Comparison of ENCODE assay signal across 8 mouse cellular contexts in genomic region chr10:122046511-122046903, GRCm38 (mm10). TPM values are rescaled to one million over a fixed set of nuclear protein-coding genes. Genes with fewer than 3 reads are reported as not detected.
A peak's percentile ranks its signal among the peaks of the same experiment; 100 is the strongest.
DNase-seq lines count a peak whose midpoint lies in the region; ATAC-seq lines count a peak whose summit lies in the region.

No protein-coding gene starts in this region.

- WGBS in kidney, embryonic 14.5 days = under 1% methylated on average over 13 of the region's 13 CpGs
- 2% methylated on average over 13 of the region's 13 CpGs for WGBS in embryonic facial prominence, embryonic 11.5 days
- WGBS in hindbrain, embryonic 16.5 days = under 1% methylated on average over 13 of the region's 13 CpGs
- WGBS in midbrain, embryonic 16.5 days = 0% methylated on average over 13 of the region's 13 CpGs

- peak overlapping the region; percentile 92 for H3K9ac ChIP-seq in kidney, embryonic 14.5 days (ENCODE audit: low read depth, low read length)
- H3K9ac ChIP-seq in embryonic facial prominence, embryonic 11.5 days (replicated peaks; ENCODE audit: low read length) = peak overlapping the region; percentile 93
- peak overlapping the region; percentile 94 for H3K9ac ChIP-seq in hindbrain, embryonic 16.5 days (ENCODE audit: low read depth, low read length)
- H3K9ac ChIP-seq in midbrain, embryonic 16.5 days (ENCODE audit: low read depth, low read length) = peak overlapping the region; percentile 95

- ATAC-seq in kidney, embryonic 14.5 days (ENCODE audit: low FRiP score, low TSS enrichment) = no peak
- ATAC-seq in embryonic facial prominence, embryonic 11.5 days (replicated peaks; ENCODE audit: insufficient number of reproducible peaks, low FRiP score, low TSS enrichment, low read depth) = no peak
- ATAC-seq in hindbrain, embryonic 16.5 days = 0 out of 2 replicates have a peak, but pooled peaks have one; percentile 0
- ATAC-seq in midbrain, embryonic 16.5 days = 0 out of 2 replicates have a peak, but pooled peaks have one; percentile 28

- no peaks in the 10 kb centered on the region for H3K9me3 ChIP-seq in kidney, embryonic 14.5 days (ENCODE audit: control insufficient read depth, low read length)
- no peaks in the 10 kb centered on the region for H3K9me3 ChIP-seq in embryonic facial prominence, embryonic 11.5 days (replicated peaks; ENCODE audit: control insufficient read depth, low read length)
- H3K9me3 ChIP-seq in hindbrain, embryonic 16.5 days (ENCODE audit: control insufficient read depth, low read length) = no peaks in the 10 kb centered on the region
- no peaks in the 10 kb centered on the region for H3K9me3 ChIP-seq in midbrain, embryonic 16.5 days (replicated peaks; ENCODE audit: control insufficient read depth, low read length, poor library complexity, severe bottlenecking)

- H3K27me3 ChIP-seq in kidney, embryonic 14.5 days (ENCODE audit: control insufficient read depth, insufficient read depth, low read length) = no peaks in the 10 kb centered on the region
- no peaks in the 10 kb centered on the region for H3K27me3 ChIP-seq in embryonic facial prominence, embryonic 11.5 days (ENCODE audit: control insufficient read depth, insufficient read depth, low read length)
- H3K27me3 ChIP-seq in hindbrain, embryonic 16.5 days (replicated peaks; ENCODE audit: control insufficient read depth, insufficient read depth, low read length) = no peaks in the 10 kb centered on the region
- H3K27me3 ChIP-seq in midbrain, embryonic 16.5 days (ENCODE audit: control insufficient read depth, insufficient read depth, low read depth, low read length) = no peaks in the 10 kb centered on the region

- 0 out of 2 replicates have a peak, but pooled peaks cover 4% of the 10 kb centered on the region for H3K4me1 ChIP-seq in kidney, embryonic 14.5 days (ENCODE audit: control insufficient read depth, insufficient read depth, low read length)
- no peaks in the 10 kb centered on the region for H3K4me1 ChIP-seq in embryonic facial prominence, embryonic 11.5 days (ENCODE audit: control insufficient read depth, insufficient read depth, low read length)
- peaks cover 13% of the 10 kb centered on the region for H3K4me1 ChIP-seq in hindbrain, embryonic 16.5 days (ENCODE audit: control insufficient read depth, insufficient read depth, low read depth, low read length)
- peaks cover 16% of the 10 kb centered on the region for H3K4me1 ChIP-seq in midbrain, embryonic 16.5 days (ENCODE audit: control insufficient read depth, insufficient read depth, low read length)

- DNase-seq in kidney, adult 18-20 months = no peak
- DNase-seq in embryonic facial prominence, embryonic 11.5 days (ENCODE audit: low spot score) = no peak
- DNase-seq in thymus, postnatal 25 days = no peak
- no peak for DNase-seq in urinary bladder, postnatal 25 days (ENCODE audit: low spot score)
- DNase-seq in adipocyte (ENCODE audit: low spot score) = no peak

- H3K4me2 ChIP-seq in kidney, embryonic 14.5 days (replicated peaks; ENCODE audit: low read depth, low read length) = peak overlapping the region; percentile 68
- H3K4me2 ChIP-seq in embryonic facial prominence, embryonic 11.5 days (ENCODE audit: low read depth, low read length) = peak overlapping the region; percentile 88
- peak overlapping the region; percentile 63 for H3K4me2 ChIP-seq in hindbrain, embryonic 16.5 days (ENCODE audit: low read length)
- H3K4me2 ChIP-seq in midbrain, embryonic 16.5 days (ENCODE audit: low read length) = peak overlapping the region; percentile 66

- H3K36me3 ChIP-seq in kidney, embryonic 14.5 days (ENCODE audit: control insufficient read depth, insufficient read depth, low read length) = peaks cover 2% of the 10 kb centered on the region; the same call in 1 of the 2 replicates
- no peaks in the 10 kb centered on the region for H3K36me3 ChIP-seq in embryonic facial prominence, embryonic 11.5 days (replicated peaks; ENCODE audit: control insufficient read depth, insufficient read depth, low read depth, low read length)
- no peaks in the 10 kb centered on the region for H3K36me3 ChIP-seq in hindbrain, embryonic 16.5 days (ENCODE audit: control insufficient read depth, insufficient read depth, low read length)
- no peaks in the 10 kb centered on the region for H3K36me3 ChIP-seq in midbrain, embryonic 16.5 days (ENCODE audit: control insufficient read depth, insufficient read depth, low read length)

- H3K27ac ChIP-seq in kidney, embryonic 14.5 days (ENCODE audit: low read depth, low read length) = peak overlapping the region; percentile 85
- peak overlapping the region; percentile 59; the same call in 1 of the 2 replicates for H3K27ac ChIP-seq in embryonic facial prominence, embryonic 11.5 days (replicated peaks; ENCODE audit: low read depth, low read length)
- H3K27ac ChIP-seq in hindbrain, embryonic 16.5 days (ENCODE audit: low read depth, low read length) = peak overlapping the region; percentile 92
- H3K27ac ChIP-seq in midbrain, embryonic 16.5 days (ENCODE audit: low read length) = peak overlapping the region; percentile 94

- H3K4me3 ChIP-seq in kidney, embryonic 14.5 days (ENCODE audit: low read length) = peak overlapping the region; percentile 80
- peak overlapping the region; percentile 85 for H3K4me3 ChIP-seq in embryonic facial prominence, embryonic 11.5 days (ENCODE audit: low read depth, low read length)
- H3K4me3 ChIP-seq in hindbrain, embryonic 16.5 days (ENCODE audit: low read length) = peak overlapping the region; percentile 87
- peak overlapping the region; percentile 89 for H3K4me3 ChIP-seq in midbrain, embryonic 16.5 days (ENCODE audit: low read depth, low read length)

RNA-seq across cellular contexts. Expression of gene Srgap1, which starts 0.6 kb away (rescaled TPM):
- polyA plus RNA-seq in kidney, embryonic 14.5 days (2014; fragmentation: Nextera tagmentation; extraction: Ambion mirVana) = 18.7 and 20.5 TPM in 2 replicates
- 8.8 and 9.9 TPM in 2 replicates for polyA plus RNA-seq in embryonic facial prominence, embryonic 11.5 days (2014; fragmentation: Nextera tagmentation; extraction: Ambion mirVana)
- polyA plus RNA-seq in hindbrain, embryonic 16.5 days (2015; fragmentation: Nextera tagmentation; extraction: Ambion mirVana) = 28.5 and 29.2 TPM in 2 replicates
- 34.4 and 42.1 TPM in 2 replicates for polyA plus RNA-seq in midbrain, embryonic 16.5 days (2015; fragmentation: Nextera tagmentation; extraction: Ambion mirVana)

RNA-seq across cellular contexts. Expression of gene Rxylt1, which starts 50.7 kb away (rescaled TPM):
- polyA plus RNA-seq in kidney, embryonic 14.5 days (2014; fragmentation: Nextera tagmentation; extraction: Ambion mirVana) = 56.1 and 57.9 TPM in 2 replicates
- 46.9 and 53.3 TPM in 2 replicates for polyA plus RNA-seq in embryonic facial prominence, embryonic 11.5 days (2014; fragmentation: Nextera tagmentation; extraction: Ambion mirVana)
- 45.2 and 45.6 TPM in 2 replicates for polyA plus RNA-seq in hindbrain, embryonic 16.5 days (2015; fragmentation: Nextera tagmentation; extraction: Ambion mirVana)
- 36.4 and 38.1 TPM in 2 replicates for polyA plus RNA-seq in midbrain, embryonic 16.5 days (2015; fragmentation: Nextera tagmentation; extraction: Ambion mirVana)

Comparison
In these comparisons a context has a peak if more than half of its experiments do, and no peak if none do; other contexts are left out.
1. ATAC-seq: peak in hindbrain, embryonic 16.5 days (single experiment) and midbrain, embryonic 16.5 days (single experiment); none in kidney, embryonic 14.5 days (single experiment) and embryonic facial prominence, embryonic 11.5 days (single experiment).
2. Peak in every context shown above with its lines, with median percentiles within 50 percentile points of each other: H3K27ac ChIP-seq, H3K4me2 ChIP-seq, H3K4me3 ChIP-seq and H3K9ac ChIP-seq.